Mouse (Mus musculus) hindbrain, embryonic 14.5 days (tissue): ENCODE results near the gene Atp10a. TPM values are rescaled to one million over a fixed set of nuclear protein-coding genes. Genes with fewer than 3 reads are reported as not detected.

Source experiments
- ATAC-seq: fragments of 200-750 bp; cut with Nextera tagmentation; 2 replicates; pipeline ENCODE4 v1.8.0; 2017; ENCODE audit warnings: moderate number of reproducible peaks, mild to moderate bottlenecking, moderate TSS enrichment, moderate library complexity; ENCODE audit not compliant: low FRiP score
- DNase-seq: peaks from one replicate; pipeline ENCODE4 v3.0.0-alpha.2; 2015; ENCODE audit warnings: low spot score
- H3K27ac ChIP-seq: fragments of 300-500 bp; sonication (generic); 2 replicates; pipeline ENCODE4 v1.5.1; 2014; ENCODE audit warnings: mild to moderate bottlenecking, moderate library complexity
- H3K27me3 ChIP-seq: fragments of 300-500 bp; sonication (generic); 2 replicates; pipeline ENCODE4 v1.6.1; 2014; ENCODE audit warnings: mild to moderate bottlenecking, low read length, mixed read lengths; ENCODE audit not compliant: control insufficient read depth, insufficient read depth
- H3K36me3 ChIP-seq: fragments of 300-500 bp; sonication (generic); replicated peaks from 2 replicates; pipeline ENCODE4 v1.6.1; 2014; ENCODE audit not compliant: control insufficient read depth, insufficient read depth
- H3K4me1 ChIP-seq: fragments of 300-500 bp; sonication (generic); replicated peaks from 2 replicates; pipeline ENCODE4 v1.6.1; 2014; ENCODE audit warnings: antibody characterized with exemption, low read length, mixed read lengths; ENCODE audit not compliant: control insufficient read depth, insufficient read depth
- H3K4me2 ChIP-seq: fragments of 300-500 bp; sonication (generic); replicated peaks from 2 replicates; pipeline ENCODE4 v1.6.1; 2014; ENCODE audit warnings: mild to moderate bottlenecking, moderate library complexity
- H3K4me3 ChIP-seq: fragments of 300-500 bp; sonication (generic); replicated peaks from 2 replicates; pipeline ENCODE4 v1.5.1; 2014; ENCODE audit warnings: mild to moderate bottlenecking, low read length
- H3K9ac ChIP-seq: fragments of 300-500 bp; sonication (generic); 2 replicates; pipeline ENCODE4 v1.6.1; 2014
- H3K9me3 ChIP-seq: fragments of 300-500 bp; sonication (generic); 2 replicates; pipeline ENCODE4 v1.6.1; 2016; ENCODE audit warnings: low read length; ENCODE audit not compliant: control insufficient read depth
- WGBS: fragments of 180-500 bp; shearing (Covaris S2); extraction: QIAGEN DNeasy Blood & Tissue Kit; methylation state at CpG from one replicate; pipeline ENCODE4 v1.1.7; 2014; 5-methylcytosine and 5-hydroxymethylcytosine counted together
- polyA plus RNA-seq: library from polyadenylated mRNA; unstranded; fragments of >200 nt; fragmentation: Nextera tagmentation; extraction: Ambion mirVana; gene quantifications from 2 replicates; pipeline ENCODE4 v1.2.1, GENCODE M21; 2014

The Atp10a gene
- polyA plus RNA-seq, 1 experiment from 2014 or later = 1.6 TPM

DNA sequence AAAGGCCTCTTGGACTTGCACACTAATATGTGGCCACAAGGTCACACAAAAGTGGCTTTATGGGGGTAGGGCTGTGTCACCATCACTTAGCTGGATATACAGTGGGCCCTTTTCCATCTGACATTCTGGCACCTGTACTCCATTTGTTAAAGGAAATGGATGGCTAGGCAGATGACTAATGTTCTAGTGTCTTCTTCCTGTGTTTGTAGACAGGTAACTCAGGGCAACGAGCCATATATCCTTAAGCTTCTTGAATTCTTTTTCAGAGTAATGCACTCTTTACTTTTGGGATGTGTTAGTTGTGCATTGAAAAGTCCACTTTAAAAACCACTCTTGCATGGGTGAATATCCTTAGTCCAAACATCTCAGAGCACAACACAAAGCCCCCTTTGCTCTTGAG is 30.0 kb downstream of the Atp10a start:
- Histone ChIP-seq H3K4me2 (no peak overlapping the region), H3K27me3 (no peaks in the 10 kb centered on the region), H3K27ac (no peak overlapping the region), H3K4me3 (no peak overlapping the region), H3K36me3 (no peaks in the 10 kb centered on the region), H3K9ac (no peak overlapping the region), H3K9me3 (no peaks in the 10 kb centered on the region), H3K4me1 (no peaks in the 10 kb centered on the region)
- ATAC-seq (no peak), DNase-seq (no peak)
- WGBS = 83% methylated on average over 1 of the region's 1 CpGs

GRCm38 (mm10) chr7:58686573-58686972 is 30.6 kb downstream of the Atp10a start:
- DNase-seq (no peak), ATAC-seq (no peak)
- whole genome bisulfite sequencing = 78% methylated on average over 5 of the region's 5 CpGs

DNA sequence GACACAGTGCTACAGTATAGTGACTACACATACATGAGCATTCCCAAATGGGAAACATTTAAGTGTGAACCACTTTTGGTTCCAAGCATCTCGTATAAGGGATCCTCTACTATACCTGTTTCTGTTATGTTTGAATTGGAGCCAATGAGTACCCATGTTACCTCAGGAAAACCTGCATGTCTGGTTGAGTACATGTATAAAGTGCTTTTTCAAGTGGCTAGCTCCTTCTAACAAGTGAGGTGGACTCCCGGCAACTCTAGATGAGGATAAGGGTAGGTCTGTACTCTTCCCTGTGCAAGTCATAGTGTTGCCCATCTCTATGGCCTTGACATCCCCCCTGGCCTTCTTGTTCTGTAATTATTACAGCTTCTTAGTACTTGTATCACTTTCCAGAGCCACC is 31.0 kb downstream of the Atp10a start:
- H3K4me1 ChIP-seq = no peaks in the 10 kb centered on the region
- H3K9me3 ChIP-seq = no peaks in the 10 kb centered on the region
- ATAC-seq (no peak), DNase-seq (no peak)
- H3K9ac ChIP-seq = no peak overlapping the region
- H3K36me3 ChIP-seq = no peaks in the 10 kb centered on the region
- no peak overlapping the region for H3K4me2 ChIP-seq
- H3K4me3 ChIP-seq = no peak overlapping the region
- no peaks in the 10 kb centered on the region for H3K27me3 ChIP-seq
- 98% methylated on average over 2 of the region's 2 CpGs for WGBS
- no peak overlapping the region for H3K27ac ChIP-seq

More at GRCm38 (mm10) chr7:58686573-58686972, 30.6 kb downstream of the Atp10a start:
- Histone ChIP-seq H3K27ac (no peak overlapping the region), H3K9me3 (no peaks in the 10 kb centered on the region), H3K4me1 (no peaks in the 10 kb centered on the region), H3K36me3 (no peaks in the 10 kb centered on the region), H3K4me3 (no peak overlapping the region), H3K4me2 (no peak overlapping the region), H3K27me3 (no peaks in the 10 kb centered on the region), H3K9ac (no peak overlapping the region)

DNA sequence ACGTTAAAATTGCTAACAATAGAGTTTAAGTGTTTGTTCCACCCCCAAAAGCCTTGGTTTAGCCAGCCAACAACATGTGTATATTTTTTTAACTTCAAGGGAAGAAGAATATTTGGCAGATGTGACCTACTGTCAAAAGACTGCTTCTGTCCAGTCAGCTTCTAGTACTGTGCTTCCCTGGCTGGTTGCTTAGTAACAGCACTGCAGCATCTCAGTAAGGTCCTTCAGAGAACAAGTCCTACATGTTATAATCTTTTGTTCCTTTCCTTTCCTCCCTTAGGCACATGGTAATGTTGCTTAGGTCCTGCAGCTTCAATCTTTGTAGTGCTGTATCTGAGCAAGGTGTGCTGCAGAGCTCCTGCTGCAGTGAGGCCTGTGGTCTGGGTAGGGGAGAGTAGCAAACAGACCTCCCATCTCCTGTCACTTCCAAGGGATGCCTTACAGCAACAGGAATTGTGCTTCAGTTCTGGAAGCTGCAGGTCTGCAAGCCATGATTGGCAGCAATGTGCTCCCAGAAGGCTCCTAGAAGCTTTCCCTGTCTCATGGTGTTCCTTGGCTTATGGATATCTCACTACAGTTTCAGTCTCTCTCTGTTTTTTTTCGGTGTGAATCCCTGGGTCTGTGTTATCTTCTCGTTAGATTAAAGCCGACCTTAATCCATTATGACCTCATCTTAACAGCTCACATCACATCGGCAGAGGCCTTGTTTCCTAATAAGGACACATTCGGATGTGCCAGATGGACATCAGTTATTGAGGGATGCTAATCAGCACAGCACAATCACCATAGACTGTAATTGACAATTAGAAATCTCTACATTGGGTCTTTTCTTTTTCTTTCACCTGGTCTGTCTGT is 34.3 kb downstream of the Atp10a start:
- no peaks in the 10 kb centered on the region for H3K27me3 ChIP-seq
- DNase-seq = no peak
- no peaks in the 10 kb centered on the region for H3K36me3 ChIP-seq
- H3K9me3 ChIP-seq = no peaks in the 10 kb centered on the region
- H3K4me2 ChIP-seq = no peak overlapping the region
- no peaks in the 10 kb centered on the region for H3K4me1 ChIP-seq
- no peak overlapping the region for H3K4me3 ChIP-seq
- WGBS = 75% methylated on average over 6 of the region's 6 CpGs
- no peak overlapping the region for H3K9ac ChIP-seq
- ATAC-seq = peak; percentile 37; the same call in 1 of the 2 replicates
- peak overlapping the region; percentile 41; the same call in 1 of the 2 replicates for H3K27ac ChIP-seq

DNA sequence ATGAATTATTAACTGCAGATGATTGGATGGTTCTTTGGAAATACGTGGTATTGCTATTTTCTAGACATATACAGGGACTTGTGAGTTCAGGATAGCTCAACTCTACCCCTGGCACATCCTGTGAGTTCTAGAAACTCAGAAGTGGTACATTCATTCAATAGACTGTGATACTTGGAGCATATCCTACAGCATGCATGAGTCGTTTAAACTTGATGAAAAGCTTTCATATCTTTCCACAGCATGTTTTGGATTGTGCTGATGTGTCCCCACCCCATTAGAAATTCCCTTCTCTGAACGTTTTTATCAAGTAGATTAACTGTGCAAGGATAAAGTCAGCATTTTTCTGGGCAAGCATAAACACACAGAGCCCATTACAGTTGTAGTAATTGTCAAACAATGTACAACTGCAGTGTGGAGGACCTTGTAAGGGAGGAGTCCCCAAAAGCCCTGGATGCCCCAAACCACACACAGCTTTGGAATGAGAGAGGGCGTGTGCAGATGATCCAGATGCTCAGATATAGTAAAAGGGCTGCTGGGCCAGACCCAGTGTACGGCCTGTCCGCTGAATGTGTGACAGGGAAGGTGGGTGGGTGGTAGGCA is 35.1 kb downstream of the Atp10a start:
- no peaks in the 10 kb centered on the region for H3K4me1 ChIP-seq
- H3K4me3 ChIP-seq = no peak overlapping the region
- H3K27ac ChIP-seq = no peak overlapping the region
- WGBS = 80% methylated on average over 6 of the region's 6 CpGs
- H3K9ac ChIP-seq = no peak overlapping the region
- no peaks in the 10 kb centered on the region for H3K36me3 ChIP-seq
- no peak for DNase-seq
- no peak for ATAC-seq
- H3K27me3 ChIP-seq = no peaks in the 10 kb centered on the region
- no peaks in the 10 kb centered on the region for H3K9me3 ChIP-seq
- no peak overlapping the region for H3K4me2 ChIP-seq

DNA sequence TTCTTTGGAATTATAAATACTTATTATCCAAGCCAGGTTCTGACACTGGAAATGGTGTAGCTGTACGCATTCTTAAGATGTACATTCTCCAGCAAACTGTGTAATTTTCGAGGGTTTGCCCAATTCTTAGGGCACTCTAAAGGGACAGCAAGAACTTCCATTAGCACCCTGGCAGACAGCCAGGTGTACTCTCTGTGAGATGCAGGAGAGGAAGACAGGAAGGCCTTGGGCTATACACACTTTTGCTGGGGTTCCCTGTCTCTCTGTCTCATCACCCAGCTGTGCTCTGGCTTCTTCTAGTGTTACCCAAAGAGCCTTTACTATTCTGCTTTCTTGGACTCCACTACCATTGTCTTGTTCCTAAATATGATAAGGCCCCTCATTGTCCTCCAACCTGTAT is 36.7 kb downstream of the Atp10a start:
- Histone ChIP-seq H3K27ac (no peak overlapping the region), H3K4me1 (no peaks in the 10 kb centered on the region), H3K9me3 (no peaks in the 10 kb centered on the region), H3K4me2 (no peak overlapping the region), H3K9ac (no peak overlapping the region), H3K4me3 (no peak overlapping the region), H3K27me3 (no peaks in the 10 kb centered on the region), H3K36me3 (no peaks in the 10 kb centered on the region)
- ATAC-seq (no peak), DNase-seq (no peak)
- 70% methylated on average over 2 of the region's 2 CpGs for WGBS

GRCm38 (mm10) chr7:58693342-58693741 is 37.4 kb downstream of the Atp10a start:
- ATAC-seq (no peak), DNase-seq (peak; percentile 24)
- Histone ChIP-seq H3K36me3 (no peaks in the 10 kb centered on the region), H3K4me3 (no peak overlapping the region), H3K4me1 (no peaks in the 10 kb centered on the region), H3K27ac (no peak overlapping the region), H3K4me2 (no peak overlapping the region), H3K9ac (no peak overlapping the region), H3K27me3 (no peaks in the 10 kb centered on the region), H3K9me3 (no peaks in the 10 kb centered on the region)
- WGBS = 76% methylated on average over 3 of the region's 3 CpGs

- no peaks in the 10 kb centered on the region for H3K27me3 ChIP-seq
- H3K27ac ChIP-seq = no peak overlapping the region
- H3K4me1 ChIP-seq = no peaks in the 10 kb centered on the region
- no peak overlapping the region for H3K4me3 ChIP-seq
- no peaks in the 10 kb centered on the region for H3K36me3 ChIP-seq
- DNase-seq (no peak), ATAC-seq (no peak)
- H3K4me2 ChIP-seq = no peak overlapping the region
- H3K9ac ChIP-seq = no peak overlapping the region
- no peaks in the 10 kb centered on the region for H3K9me3 ChIP-seq
- WGBS = 98% methylated on average over 1 of the region's 1 CpGs
Measured at GRCm38 (mm10) chr7:58695661-58696060, 39.7 kb downstream of the Atp10a start.

- DNase-seq (no peak), ATAC-seq (no peak)
- H3K4me2 ChIP-seq = no peak overlapping the region
- no peaks in the 10 kb centered on the region for H3K36me3 ChIP-seq
- no peaks in the 10 kb centered on the region for H3K9me3 ChIP-seq
- WGBS = 67% methylated on average over 2 of the region's 2 CpGs
- no peak overlapping the region for H3K4me3 ChIP-seq
- H3K27me3 ChIP-seq = no peaks in the 10 kb centered on the region
- H3K9ac ChIP-seq = no peak overlapping the region
- no peaks in the 10 kb centered on the region for H3K4me1 ChIP-seq
- H3K27ac ChIP-seq = no peak overlapping the region
Measured at GRCm38 (mm10) chr7:58697092-58697491, 41.1 kb downstream of the Atp10a start.
